Mouse (Mus musculus): Measurements from ENCODE around the gene Oxct1. TPM values are rescaled to one million over a fixed set of nuclear protein-coding genes. Genes with fewer than 3 reads are reported as not detected.

Gene Oxct1
- polyA plus RNA-seq, 1 experiment from 2014 or later, result 243 TPM

- Histone ChIP-seq H3K27me3 (replicated peaks; ENCODE audit: control insufficient read depth, insufficient read depth, low read length) (no peaks in the 10 kb centered on the region), H3K4me2 (ENCODE audit: low read depth, low read length) (peak overlapping the region; percentile 62), H3K4me3 (ENCODE audit: low read depth, low read length) (peak overlapping the region; percentile 68), H3K27ac (replicated peaks; ENCODE audit: low read depth, low read length) (peak overlapping the region; percentile 99), H3K9ac (ENCODE audit: low read depth, low read length) (peak overlapping the region; percentile 88; the same call in 1 of the 2 replicates), H3K36me3 (ENCODE audit: control insufficient read depth, insufficient read depth, low read length) (no peaks in the 10 kb centered on the region), H3K9me3 (ENCODE audit: control insufficient read depth, low read length) (no peaks in the 10 kb centered on the region), H3K4me1 (ENCODE audit: control insufficient read depth, insufficient read depth, low read length) (peaks cover 18% of the 10 kb centered on the region)
- DNase-seq (ENCODE audit: low spot score) (no peak), ATAC-seq (ENCODE audit: low read depth) (no peak)
- WGBS, result 66% methylated on average over 11 of the region's 11 CpGs
These were observed 677 bp upstream of the Oxct1 start for GRCm38 (mm10) chr15:4025508-4025904.

- H3K27me3 ChIP-seq (replicated peaks; ENCODE audit: control insufficient read depth, insufficient read depth, low read length), result no peaks in the 10 kb centered on the region
- H3K27ac ChIP-seq (replicated peaks; ENCODE audit: low read depth, low read length), result peak overlapping the region; percentile 99
- peak; percentile 95 for DNase-seq (ENCODE audit: low spot score)
- ATAC-seq (ENCODE audit: low read depth), result peak; percentile 87
- under 1% methylated on average over 40 of the region's 65 CpGs for WGBS
- peak overlapping the region; percentile 68 for H3K4me3 ChIP-seq (ENCODE audit: low read depth, low read length)
- no peaks in the 10 kb centered on the region for H3K36me3 ChIP-seq (ENCODE audit: control insufficient read depth, insufficient read depth, low read length)
- H3K4me1 ChIP-seq (ENCODE audit: control insufficient read depth, insufficient read depth, low read length), result peaks cover 18% of the 10 kb centered on the region
- H3K9ac ChIP-seq (ENCODE audit: low read depth, low read length), result peak overlapping the region; percentile 88
- no peaks in the 10 kb centered on the region for H3K9me3 ChIP-seq (ENCODE audit: control insufficient read depth, low read length)
- H3K4me2 ChIP-seq (ENCODE audit: low read depth, low read length), result peak overlapping the region; percentile 62
These were observed 825 bp downstream of the Oxct1 start for GRCm38 (mm10) chr15:4026831-4027584.

- Histone ChIP-seq H3K4me1 (ENCODE audit: control insufficient read depth, insufficient read depth, low read length) (peaks cover 18% of the 10 kb centered on the region), H3K9me3 (ENCODE audit: control insufficient read depth, low read length) (no peaks in the 10 kb centered on the region), H3K27me3 (replicated peaks; ENCODE audit: control insufficient read depth, insufficient read depth, low read length) (no peaks in the 10 kb centered on the region), H3K4me3 (ENCODE audit: low read depth, low read length) (peak overlapping the region; percentile 68), H3K9ac (ENCODE audit: low read depth, low read length) (peak overlapping the region; percentile 88), H3K36me3 (ENCODE audit: control insufficient read depth, insufficient read depth, low read length) (no peaks in the 10 kb centered on the region), H3K27ac (replicated peaks; ENCODE audit: low read depth, low read length) (peak overlapping the region; percentile 99), H3K4me2 (ENCODE audit: low read depth, low read length) (peak overlapping the region; percentile 62)
- WGBS, result 6% methylated on average over 6 of the region's 6 CpGs
- no peak for ATAC-seq (ENCODE audit: low read depth)
- DNase-seq (ENCODE audit: low spot score), result peak; percentile 18
These were observed 1.7 kb downstream of the Oxct1 start for GRCm38 (mm10) chr15:4027671-4028410.

GRCm38 (mm10) chr15:4028411-4028700 is 2.2 kb downstream of the Oxct1 start:
- WGBS, result 76% methylated on average over 6 of the region's 6 CpGs
- Histone ChIP-seq H3K4me1 (ENCODE audit: control insufficient read depth, insufficient read depth, low read length) (peaks cover 18% of the 10 kb centered on the region), H3K9me3 (ENCODE audit: control insufficient read depth, low read length) (no peaks in the 10 kb centered on the region), H3K36me3 (ENCODE audit: control insufficient read depth, insufficient read depth, low read length) (no peaks in the 10 kb centered on the region), H3K9ac (ENCODE audit: low read depth, low read length) (no peak overlapping the region), H3K27ac (replicated peaks; ENCODE audit: low read depth, low read length) (no peak overlapping the region), H3K4me3 (ENCODE audit: low read depth, low read length) (no peak overlapping the region; the same call in 1 of the 2 replicates), H3K4me2 (ENCODE audit: low read depth, low read length) (peak overlapping the region; percentile 62; the same call in 1 of the 2 replicates), H3K27me3 (replicated peaks; ENCODE audit: control insufficient read depth, insufficient read depth, low read length) (no peaks in the 10 kb centered on the region)
- DNase-seq (ENCODE audit: low spot score) (no peak), ATAC-seq (ENCODE audit: low read depth) (no peak)

GRCm38 (mm10) chr15:4028960-4029359 is 2.8 kb downstream of the Oxct1 start:
- H3K27me3 ChIP-seq (replicated peaks; ENCODE audit: control insufficient read depth, insufficient read depth, low read length), result no peaks in the 10 kb centered on the region
- no peaks in the 10 kb centered on the region for H3K9me3 ChIP-seq (ENCODE audit: control insufficient read depth, low read length)
- ATAC-seq (ENCODE audit: low read depth) (no peak), DNase-seq (ENCODE audit: low spot score) (no peak)
- H3K36me3 ChIP-seq (ENCODE audit: control insufficient read depth, insufficient read depth, low read length), result no peaks in the 10 kb centered on the region
- H3K27ac ChIP-seq (replicated peaks; ENCODE audit: low read depth, low read length), result no peak overlapping the region
- no peak overlapping the region for H3K4me3 ChIP-seq (ENCODE audit: low read depth, low read length)
- no peak overlapping the region for H3K9ac ChIP-seq (ENCODE audit: low read depth, low read length)
- peaks cover 18% of the 10 kb centered on the region for H3K4me1 ChIP-seq (ENCODE audit: control insufficient read depth, insufficient read depth, low read length)
- no peak overlapping the region for H3K4me2 ChIP-seq (ENCODE audit: low read depth, low read length)

- H3K9ac ChIP-seq (ENCODE audit: low read depth, low read length), result no peak overlapping the region
- DNase-seq (ENCODE audit: low spot score), result no peak
- peaks cover 4% of the 10 kb centered on the region; the same call in 1 of the 2 replicates for H3K4me1 ChIP-seq (ENCODE audit: control insufficient read depth, insufficient read depth, low read length)
- 77% methylated on average over 3 of the region's 3 CpGs for WGBS
- H3K27me3 ChIP-seq (replicated peaks; ENCODE audit: control insufficient read depth, insufficient read depth, low read length), result no peaks in the 10 kb centered on the region
- no peaks in the 10 kb centered on the region for H3K9me3 ChIP-seq (ENCODE audit: control insufficient read depth, low read length)
- no peak for ATAC-seq (ENCODE audit: low read depth)
- H3K4me2 ChIP-seq (ENCODE audit: low read depth, low read length), result no peak overlapping the region
- no peak overlapping the region for H3K27ac ChIP-seq (replicated peaks; ENCODE audit: low read depth, low read length)
- peaks cover 29% of the 10 kb centered on the region for H3K36me3 ChIP-seq (ENCODE audit: control insufficient read depth, insufficient read depth, low read length)
- no peak overlapping the region for H3K4me3 ChIP-seq (ENCODE audit: low read depth, low read length)
These were observed 7.2 kb downstream of the Oxct1 start for GRCm38 (mm10) chr15:4033168-4034004.

- Histone ChIP-seq H3K4me2 (ENCODE audit: low read depth, low read length) (no peak overlapping the region), H3K9ac (ENCODE audit: low read depth, low read length) (no peak overlapping the region), H3K27me3 (replicated peaks; ENCODE audit: control insufficient read depth, insufficient read depth, low read length) (no peaks in the 10 kb centered on the region), H3K36me3 (ENCODE audit: control insufficient read depth, insufficient read depth, low read length) (peaks cover 49% of the 10 kb centered on the region), H3K27ac (replicated peaks; ENCODE audit: low read depth, low read length) (no peak overlapping the region), H3K4me3 (ENCODE audit: low read depth, low read length) (no peak overlapping the region), H3K9me3 (ENCODE audit: control insufficient read depth, low read length) (no peaks in the 10 kb centered on the region), H3K4me1 (ENCODE audit: control insufficient read depth, insufficient read depth, low read length) (no peaks in the 10 kb centered on the region)
- no peak for DNase-seq (ENCODE audit: low spot score)
- WGBS, result 48% methylated on average over 3 of the region's 3 CpGs
- ATAC-seq (ENCODE audit: low read depth), result no peak
These were observed 16.2 kb downstream of the Oxct1 start for GRCm38 (mm10) chr15:4042423-4042822.

GRCm38 (mm10) chr15:4043032-4043471 is 16.9 kb downstream of the Oxct1 start:
- no peak overlapping the region for H3K4me3 ChIP-seq (ENCODE audit: low read depth, low read length)
- H3K9ac ChIP-seq (ENCODE audit: low read depth, low read length), result no peak overlapping the region
- H3K36me3 ChIP-seq (ENCODE audit: control insufficient read depth, insufficient read depth, low read length), result peaks cover 50% of the 10 kb centered on the region
- peak; percentile 31 for DNase-seq (ENCODE audit: low spot score)
- no peak for ATAC-seq (ENCODE audit: low read depth)
- 21% methylated on average over 4 of the region's 4 CpGs for WGBS
- H3K4me1 ChIP-seq (ENCODE audit: control insufficient read depth, insufficient read depth, low read length), result no peaks in the 10 kb centered on the region
- no peaks in the 10 kb centered on the region for H3K27me3 ChIP-seq (replicated peaks; ENCODE audit: control insufficient read depth, insufficient read depth, low read length)
- H3K27ac ChIP-seq (replicated peaks; ENCODE audit: low read depth, low read length), result no peak overlapping the region
- no peaks in the 10 kb centered on the region for H3K9me3 ChIP-seq (ENCODE audit: control insufficient read depth, low read length)
- H3K4me2 ChIP-seq (ENCODE audit: low read depth, low read length), result no peak overlapping the region

All from embryonic facial prominence, embryonic 14.5 days (tissue).